Mouse (Mus musculus) common myeloid progenitor, adult 5-6 weeks (primary cell): ENCODE results near the gene Ppig. TPM values are rescaled to one million over a fixed set of nuclear protein-coding genes. Genes with fewer than 3 reads are reported as not detected.
A peak's percentile ranks its signal among the peaks of the same experiment; 100 is the strongest.

Experiments used
- ATAC-seq: replicated peaks from 2 replicates; pipeline ENCODE4 v1.8.0; 2016; ENCODE audit warnings: low read depth, mild to moderate bottlenecking, moderate TSS enrichment, inconsistent platforms; ENCODE audit not compliant: poor library complexity, severe bottlenecking
- total RNA-seq: library from RNA; stranded (forward); fragments of 200-1000, 187-1606 nt; gene quantifications from 2 replicates; pipeline ENCODE4 v1.2.3, GENCODE M21; 2017

The Ppig gene
- total RNA-seq, 1 experiment from 2014 or later, result 86.4 TPM

DNA sequence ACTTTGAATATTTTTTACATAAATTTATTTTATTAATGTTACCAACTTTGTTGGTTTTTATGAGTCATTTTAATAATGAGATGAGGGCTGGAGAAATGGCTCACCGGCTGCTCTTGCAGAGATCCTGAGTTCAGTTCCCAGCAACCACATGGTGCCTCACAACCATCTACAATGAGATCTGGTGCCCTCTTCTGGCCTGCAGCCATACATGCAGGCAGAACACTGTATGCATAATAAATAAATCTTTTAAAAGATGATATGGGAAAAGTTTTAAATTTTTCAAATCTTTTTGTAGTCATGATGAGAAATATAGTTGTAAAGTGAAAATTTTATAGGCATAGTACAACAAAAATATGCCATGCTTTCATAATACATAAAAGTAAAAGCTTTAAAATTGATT lies 22.7 kb downstream of the Ppig start:
- no peak for ATAC-seq

DNA sequence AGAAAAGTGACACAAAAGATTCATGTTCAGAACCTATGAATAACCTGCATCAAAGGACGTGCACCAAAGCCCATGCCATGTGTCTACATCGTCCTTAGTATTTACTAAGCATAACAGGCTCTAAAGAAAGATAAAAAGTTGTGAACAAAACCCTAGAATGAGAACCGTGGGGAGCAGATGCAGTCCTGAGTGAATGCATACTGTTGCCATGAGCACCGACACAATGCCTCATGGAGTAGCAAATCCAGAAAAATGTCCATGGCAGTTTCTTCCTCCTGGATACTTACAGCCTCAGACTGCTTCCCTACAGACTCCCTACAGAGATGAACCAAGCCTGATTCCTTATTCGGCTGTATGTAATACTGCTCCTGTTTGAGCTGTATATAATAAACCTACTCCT lies 38.6 kb downstream of the Ppig start:
- ATAC-seq, result no peak

DNA sequence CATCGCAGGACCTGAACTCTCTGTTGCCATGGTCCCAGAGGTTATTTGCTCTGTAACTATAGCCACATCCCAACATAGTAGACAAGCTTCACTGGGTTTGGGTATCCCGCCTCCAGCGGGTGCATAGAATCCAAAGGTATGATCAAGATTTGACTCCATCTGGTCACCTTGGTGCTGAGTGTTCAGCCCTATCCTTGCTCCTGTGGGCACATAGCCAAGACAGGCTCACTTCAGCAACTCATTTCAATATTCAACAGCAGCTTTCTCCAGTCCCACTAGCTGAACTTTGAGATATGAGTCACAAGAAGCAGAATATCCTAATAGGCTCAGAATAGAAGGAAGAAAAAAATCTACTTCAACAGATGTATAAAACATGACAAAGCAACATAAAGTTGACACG lies 41.0 kb downstream of the Ppig start:
- no peak for ATAC-seq

DNA sequence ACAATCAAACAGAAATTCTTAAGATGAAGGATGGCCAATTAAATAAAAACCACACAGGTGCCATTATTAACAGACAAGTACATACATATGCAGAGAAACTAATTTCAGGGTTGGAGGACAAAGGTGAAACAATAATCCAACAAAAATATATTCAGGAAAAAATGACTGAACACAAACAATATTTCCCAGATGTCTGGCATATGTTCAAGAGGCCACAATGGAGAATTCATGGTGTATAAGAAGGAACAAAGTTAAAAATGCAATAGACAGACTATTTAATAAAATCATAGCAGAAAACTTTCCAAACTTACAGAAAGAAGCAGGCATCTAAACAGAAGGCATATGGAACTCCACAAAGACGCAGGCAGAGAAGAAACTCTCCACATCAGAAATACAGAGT lies 42.4 kb downstream of the Ppig start:
- ATAC-seq, result no peak

DNA sequence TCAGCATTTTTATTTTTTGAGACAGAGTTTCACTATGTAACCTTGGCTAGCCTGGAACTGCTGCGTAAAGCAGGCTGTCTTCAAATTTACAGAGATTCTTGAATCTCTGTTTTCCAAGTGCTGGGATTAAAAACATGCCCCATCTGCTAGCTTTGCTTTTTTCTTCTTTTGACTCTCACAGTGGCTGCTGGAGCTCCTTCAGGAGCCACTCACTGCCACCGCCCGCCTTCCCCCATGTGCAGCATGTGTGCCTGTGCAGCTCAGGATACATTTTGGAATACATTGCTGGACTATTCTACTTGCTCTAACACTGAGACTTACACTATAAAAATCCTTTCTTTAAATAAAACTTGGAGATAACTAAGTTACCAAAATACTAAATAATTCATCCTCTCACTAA lies 51.0 kb downstream of the Ppig start:
- ATAC-seq, result no peak

DNA sequence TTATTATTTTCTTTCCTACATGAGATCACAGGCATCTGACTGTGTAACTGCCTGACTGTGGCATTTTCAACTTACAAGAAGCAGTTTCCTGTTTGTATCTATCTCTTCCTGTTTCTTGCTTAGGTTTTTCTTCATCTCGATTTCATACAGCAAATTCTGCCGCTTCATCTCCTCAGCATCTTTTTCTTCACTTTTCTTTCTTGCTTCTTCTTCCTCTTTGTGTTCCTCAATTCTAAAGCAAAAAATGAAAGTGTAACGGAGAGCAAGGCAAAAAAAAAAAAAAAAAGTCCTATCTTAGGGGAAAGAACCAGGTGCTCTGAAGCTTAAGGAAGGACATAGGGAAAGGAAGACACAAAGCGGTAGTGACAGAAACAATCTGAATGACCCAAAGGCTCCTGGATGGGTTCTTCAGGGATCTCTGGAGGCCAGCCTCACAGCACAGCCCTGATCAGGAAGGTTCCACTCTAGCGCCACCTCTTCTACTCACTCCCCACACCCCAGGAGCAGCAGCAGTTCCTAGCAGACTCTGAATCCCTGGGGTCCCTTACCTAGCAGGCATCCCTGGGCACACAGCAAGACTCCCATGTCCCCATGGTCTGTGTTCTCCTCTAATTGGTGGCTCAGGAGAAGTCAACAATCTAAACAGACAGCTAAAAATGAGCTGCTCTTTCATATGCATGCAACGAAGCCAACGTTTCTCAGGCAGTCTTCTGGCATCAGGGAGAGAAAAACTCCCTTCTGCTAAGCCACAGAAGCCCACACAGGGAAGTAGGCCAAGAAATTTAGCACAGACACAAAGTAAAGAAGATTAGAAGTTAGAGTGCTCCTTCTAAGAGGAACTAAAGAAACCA lies 55.9 kb downstream of the Ppig start:
- peak; percentile 84 for ATAC-seq

DNA sequence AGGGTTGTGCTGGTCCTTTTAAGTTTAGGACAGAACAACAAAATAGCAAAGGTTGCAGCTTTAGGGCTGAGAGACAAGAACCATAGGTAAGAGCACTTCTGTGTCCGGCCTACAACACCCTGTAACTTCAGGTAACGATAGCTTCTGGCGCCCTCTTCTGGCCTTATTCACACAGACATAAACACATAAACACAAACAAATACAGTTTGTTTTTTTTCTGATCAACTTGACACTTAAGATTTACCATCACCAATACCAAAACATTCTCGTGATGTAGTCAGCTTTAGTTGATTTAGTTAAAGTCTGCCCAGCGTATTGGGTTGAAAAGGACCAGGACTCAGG lies 56.5 kb downstream of the Ppig start:
- ATAC-seq, result peak; percentile 73

DNA sequence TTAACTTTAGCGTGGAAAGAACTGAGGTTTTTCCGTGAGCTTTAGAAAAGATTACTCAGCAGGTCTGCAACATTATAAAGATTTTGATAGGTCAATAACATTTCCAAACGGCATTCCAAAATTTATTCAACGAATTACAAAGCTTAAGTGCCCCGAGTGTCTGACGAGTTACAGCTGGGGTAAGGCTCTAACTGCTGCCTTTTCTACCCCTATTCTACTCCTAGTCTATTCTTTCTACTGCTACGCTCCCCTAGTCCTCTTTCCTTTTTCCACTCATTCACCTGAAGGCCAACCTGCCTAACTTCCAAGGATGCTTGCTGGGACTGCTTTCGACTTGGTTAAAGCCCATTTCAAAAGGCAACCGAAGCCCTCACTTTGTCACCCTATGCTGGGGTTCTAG lies 66.6 kb downstream of the Ppig start:
- ATAC-seq, result peak; percentile 6; the same call in 1 of the 2 replicates

DNA sequence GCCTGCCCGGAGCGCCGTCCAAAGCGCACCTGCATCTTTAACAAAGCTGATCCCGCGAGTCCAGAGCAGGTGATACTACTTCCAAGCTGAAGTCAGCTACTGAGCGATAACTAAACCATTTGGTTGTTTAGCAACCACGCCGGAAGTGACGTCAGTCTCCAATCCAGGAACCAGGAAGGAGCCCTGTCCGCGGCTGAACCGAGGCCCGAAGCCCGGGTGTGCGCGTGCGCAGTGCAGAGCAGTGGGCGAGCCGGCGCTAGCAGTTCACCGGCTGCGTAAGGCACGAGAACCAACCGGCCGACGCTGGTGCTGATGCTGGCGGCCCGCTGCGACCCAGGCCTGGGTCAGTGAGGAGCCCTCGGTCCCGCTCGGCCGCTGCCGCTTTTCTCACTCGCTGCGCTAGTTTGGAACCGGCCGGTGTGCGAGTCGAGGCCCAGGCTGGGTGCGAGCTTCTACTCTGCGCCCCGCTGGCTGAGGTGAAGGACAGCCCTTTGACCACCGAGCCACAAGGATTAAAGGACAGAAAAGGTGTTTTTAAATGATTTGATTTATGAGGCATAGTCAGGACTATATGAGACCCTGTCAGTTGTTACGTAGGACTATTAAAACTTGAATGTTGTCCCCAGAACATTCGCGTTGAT lies 67.2 kb downstream of the Ppig start, which contains the start of the genes Ccdc173 and Phospho2:
Gene Ccdc173 (minus strand): TSS at position 147 of the 641 bp plus-strand sequence.
Gene Phospho2 (plus strand): TSS at position 195 of the 641 bp plus-strand sequence.
- ATAC-seq, result peak; percentile 90

DNA sequence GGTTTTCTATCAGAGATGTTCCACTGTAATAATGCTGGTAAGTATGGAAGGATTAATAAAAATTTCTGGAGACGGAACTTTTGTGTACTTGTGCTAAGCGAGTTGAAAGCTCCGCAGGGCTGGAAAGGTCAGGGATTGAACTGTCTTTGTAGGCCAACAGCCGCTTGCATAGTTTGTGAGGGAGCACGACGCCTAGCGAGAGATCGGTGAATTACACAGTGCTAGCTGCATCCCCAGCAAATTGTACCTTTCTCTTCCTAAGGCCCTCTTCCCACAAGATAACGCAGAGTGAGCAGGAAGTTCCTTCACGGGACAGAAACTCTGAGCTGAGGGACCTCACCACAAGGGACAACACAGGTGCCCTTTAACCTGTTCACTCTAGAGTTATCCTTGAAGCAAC lies 67.9 kb downstream of the Ppig start:
- peak; percentile 80 for ATAC-seq

DNA sequence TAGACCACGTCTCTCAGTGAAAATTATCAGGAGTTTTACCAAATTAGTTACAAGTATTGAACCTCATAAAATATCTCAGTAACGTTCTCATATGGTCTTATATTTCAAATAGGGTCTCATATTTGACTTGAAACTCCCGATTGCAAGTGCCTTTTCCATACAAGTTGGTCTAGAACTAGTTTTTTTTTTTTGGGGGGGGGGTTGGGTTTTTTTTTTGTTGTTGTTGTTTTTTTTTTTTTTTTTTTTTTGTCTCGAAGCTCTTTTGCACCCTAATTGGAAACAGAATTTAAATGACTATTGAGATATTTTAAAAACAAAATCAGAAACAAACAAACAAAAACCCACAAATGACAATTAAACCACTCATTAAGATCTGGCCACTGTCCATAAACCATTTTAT lies 68.4 kb downstream of the Ppig start:
- ATAC-seq, result no peak

DNA sequence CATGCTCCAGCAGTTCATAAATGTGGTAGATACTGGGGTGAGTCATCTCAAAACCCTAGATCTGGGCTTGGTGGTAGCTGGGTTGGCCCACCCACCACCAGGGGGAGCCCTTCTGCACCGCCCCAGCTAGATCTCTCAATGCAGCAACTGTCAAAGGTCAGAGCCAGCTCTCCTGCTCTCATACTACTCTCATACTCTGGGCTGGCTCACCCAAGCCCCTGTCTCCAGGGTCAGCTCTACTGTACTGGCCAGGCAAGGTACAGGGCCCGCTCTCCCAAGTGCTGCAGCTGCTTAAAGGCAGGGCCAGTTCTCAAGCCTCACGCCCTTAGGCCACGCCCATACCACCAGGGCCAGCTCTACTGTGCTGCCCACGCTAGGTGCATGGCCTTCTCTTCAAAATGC lies 80.6 kb downstream of the Ppig start:
- peak; percentile 98 for ATAC-seq

Other genes with a start within 250 kb of the Ppig start
- not detected in 2 replicates for gene Lrp2, start 136.5 kb upstream of the Ppig start, total RNA-seq
- gene Bbs5, start 75.4 kb upstream of the Ppig start, total RNA-seq, result 4.2 and 8.4 TPM in 2 replicates
- gene Klhl41, start 52.4 kb upstream of the Ppig start, total RNA-seq, result not detected in 2 replicates
- gene Fastkd1, start 9.0 kb upstream of the Ppig start, total RNA-seq, result 17.8 and 20.9 TPM in 2 replicates
- gene Ccdc173, start 67.0 kb downstream of the Ppig start, total RNA-seq, result 4.0 and 5.5 TPM in 2 replicates
- gene Phospho2, start 67.1 kb downstream of the Ppig start, total RNA-seq, result 26.0 and 27.5 TPM in 2 replicates
- gene Klhl23, start 99.4 kb downstream of the Ppig start, total RNA-seq, result 18.2 and 28.2 TPM in 2 replicates
- gene Ssb, start 139.0 kb downstream of the Ppig start, total RNA-seq, result 696 and 720 TPM in 2 replicates
- 48.1 and 48.3 TPM in 2 replicates for gene Mettl5, start 163.1 kb downstream of the Ppig start, total RNA-seq
- 55.6 and 56.1 TPM in 2 replicates for gene Ubr3, start 174.7 kb downstream of the Ppig start, total RNA-seq